ENCODE assay signal across 7 mouse cellular contexts in genomic region chr6:88840791-88841513, GRCm38 (mm10). TPM values are rescaled to one million over a fixed set of nuclear protein-coding genes. Genes with fewer than 3 reads are reported as not detected.
A peak's percentile ranks its signal among the peaks of the same experiment; 100 is the strongest.
DNase-seq lines count a peak whose midpoint lies in the region; ATAC-seq lines count a peak whose summit lies in the region.

No protein-coding gene starts in this region.

- 48% methylated on average over 9 of the region's 9 CpGs for WGBS in lung, embryonic 16.5 days
- 57% methylated on average over 9 of the region's 9 CpGs for WGBS in forebrain, embryonic 12.5 days
- 55% methylated on average over 9 of the region's 9 CpGs for WGBS in limb, embryonic 11.5 days
- 60% methylated on average over 9 of the region's 9 CpGs for WGBS in stomach, embryonic 14.5 days

- peaks cover 16% of the 10 kb centered on the region for H3K36me3 ChIP-seq in lung, embryonic 16.5 days (ENCODE audit: control insufficient read depth, insufficient read depth, low read length)
- peaks cover 36% of the 10 kb centered on the region for H3K36me3 ChIP-seq in forebrain, embryonic 12.5 days (replicated peaks)
- no peaks in the 10 kb centered on the region; the same call in 1 of the 2 replicates for H3K36me3 ChIP-seq in limb, embryonic 11.5 days (ENCODE audit: control insufficient read depth, insufficient read depth, low read length)
- peaks cover 21% of the 10 kb centered on the region for H3K36me3 ChIP-seq in stomach, embryonic 14.5 days (ENCODE audit: control insufficient read depth, insufficient read depth, low read length)

- no peaks in the 10 kb centered on the region for H3K27me3 ChIP-seq in lung, embryonic 16.5 days (ENCODE audit: control insufficient read depth, insufficient read depth, low read depth, low read length)
- 0 out of 2 replicates have a peak, but pooled peaks cover 3% of the 10 kb centered on the region for H3K27me3 ChIP-seq in forebrain, embryonic 12.5 days
- H3K27me3 ChIP-seq in limb, embryonic 11.5 days (ENCODE audit: control insufficient read depth, insufficient read depth, low read length): no peaks in the 10 kb centered on the region
- no peaks in the 10 kb centered on the region for H3K27me3 ChIP-seq in stomach, embryonic 14.5 days (ENCODE audit: control insufficient read depth, insufficient read depth, low read length)

- peak overlapping the region; percentile 94 for H3K9ac ChIP-seq in lung, embryonic 16.5 days (ENCODE audit: low read length)
- H3K9ac ChIP-seq in forebrain, embryonic 12.5 days: peak overlapping the region; percentile 78
- peak overlapping the region; percentile 59 for H3K9ac ChIP-seq in limb, embryonic 11.5 days (ENCODE audit: low read length)
- H3K9ac ChIP-seq in stomach, embryonic 14.5 days (replicated peaks; ENCODE audit: low read depth, low read length): peak overlapping the region; percentile 73

- peak overlapping the region; percentile 95 for H3K4me3 ChIP-seq in lung, embryonic 16.5 days (ENCODE audit: low read length)
- peak overlapping the region; percentile 69 for H3K4me3 ChIP-seq in forebrain, embryonic 12.5 days (replicated peaks)
- peak overlapping the region; percentile 72 for H3K4me3 ChIP-seq in limb, embryonic 11.5 days (ENCODE audit: low read depth, low read length)
- H3K4me3 ChIP-seq in stomach, embryonic 14.5 days (ENCODE audit: low read depth, low read length): peak overlapping the region; percentile 80

- no peak for ATAC-seq in lung, embryonic 16.5 days (ENCODE audit: low read depth)
- ATAC-seq in forebrain, embryonic 12.5 days (ENCODE audit: low FRiP score): no peak
- ATAC-seq in limb, embryonic 11.5 days (ENCODE audit: insufficient number of reproducible peaks, low FRiP score, low TSS enrichment, low read depth): no peak
- no peak for ATAC-seq in stomach, embryonic 14.5 days (ENCODE audit: insufficient number of reproducible peaks, insufficient read depth, low FRiP score, low read depth)

- H3K9me3 ChIP-seq in lung, embryonic 16.5 days (ENCODE audit: control insufficient read depth, low read length): no peaks in the 10 kb centered on the region
- no peaks in the 10 kb centered on the region for H3K9me3 ChIP-seq in forebrain, embryonic 12.5 days
- no peaks in the 10 kb centered on the region for H3K9me3 ChIP-seq in limb, embryonic 11.5 days (ENCODE audit: control insufficient read depth, low read length)
- no peaks in the 10 kb centered on the region for H3K9me3 ChIP-seq in stomach, embryonic 14.5 days (ENCODE audit: control insufficient read depth, low read depth, low read length)

- no peak for DNase-seq in lung, postnatal 36 days
- no peak for DNase-seq in limb, embryonic 11.5 days (ENCODE audit: low spot score)
- DNase-seq in layer of hippocampus, postnatal 36 days: no peak
- DNase-seq in layer of hippocampus, postnatal 25 days (ENCODE audit: extremely low spot score in 1 of 2, low spot score in 1 of 2): no peak

- H3K4me1 ChIP-seq in lung, embryonic 16.5 days (replicated peaks; ENCODE audit: control insufficient read depth, insufficient read depth, low read length): peaks cover 18% of the 10 kb centered on the region
- H3K4me1 ChIP-seq in forebrain, embryonic 12.5 days: peaks cover 23% of the 10 kb centered on the region
- H3K4me1 ChIP-seq in limb, embryonic 11.5 days (ENCODE audit: control insufficient read depth, insufficient read depth, low read length): peaks cover 6% of the 10 kb centered on the region
- H3K4me1 ChIP-seq in stomach, embryonic 14.5 days (ENCODE audit: control insufficient read depth, insufficient read depth, low read length): peaks cover 17% of the 10 kb centered on the region

- peak overlapping the region; percentile 92 for H3K27ac ChIP-seq in lung, embryonic 16.5 days (ENCODE audit: low read length)
- H3K27ac ChIP-seq in forebrain, embryonic 12.5 days: peak overlapping the region; percentile 80
- no peak overlapping the region; the same call in 1 of the 2 replicates for H3K27ac ChIP-seq in limb, embryonic 11.5 days (replicated peaks; ENCODE audit: low read depth, low read length)
- peak overlapping the region; percentile 75 for H3K27ac ChIP-seq in stomach, embryonic 14.5 days (ENCODE audit: low read length)

- H3K4me2 ChIP-seq in lung, embryonic 16.5 days (ENCODE audit: low read depth, low read length): peak overlapping the region; percentile 82
- peak overlapping the region; percentile 86 for H3K4me2 ChIP-seq in forebrain, embryonic 12.5 days
- H3K4me2 ChIP-seq in limb, embryonic 11.5 days (ENCODE audit: low read depth, severe bottlenecking): peak overlapping the region; percentile 74
- peak overlapping the region; percentile 85 for H3K4me2 ChIP-seq in stomach, embryonic 14.5 days (replicated peaks; ENCODE audit: low read depth, low read length)

RNA-seq across cellular contexts. Expression of gene Abtb1, which starts 0.8 kb away (rescaled TPM):
- polyA plus RNA-seq in lung, embryonic 16.5 days (2015; fragmentation: Nextera tagmentation; extraction: Ambion mirVana): 49.5 and 50.4 TPM in 2 replicates
- polyA plus RNA-seq in forebrain, embryonic 12.5 days (2016; fragmentation: Nextera tagmentation; extraction: Ambion mirVana): 23.0 and 23.5 TPM in 2 replicates
- polyA plus RNA-seq in limb, embryonic 11.5 days (2014; fragmentation: Nextera tagmentation; extraction: Ambion mirVana): 19.1 and 19.3 TPM in 2 replicates
- polyA plus RNA-seq in stomach, embryonic 14.5 days (2014; fragmentation: Nextera tagmentation; extraction: Ambion mirVana): 23.4 and 24.1 TPM in 2 replicates
- 10 to 100 TPM; 29.7 to 30.6 TPM for total RNA-seq in layer of hippocampus, postnatal 36 days (2021)
- 10 to 100 TPM; 32.7 to 34.1 TPM for total RNA-seq in layer of hippocampus, postnatal 25 days (2021)

RNA-seq across cellular contexts. Expression of gene Podxl2, which starts 33.9 kb away (rescaled TPM):
- polyA plus RNA-seq in lung, embryonic 16.5 days (2015; fragmentation: Nextera tagmentation; extraction: Ambion mirVana): 27.1 and 35.1 TPM in 2 replicates
- polyA plus RNA-seq in forebrain, embryonic 12.5 days (2016; fragmentation: Nextera tagmentation; extraction: Ambion mirVana): 248 and 258 TPM in 2 replicates
- polyA plus RNA-seq in limb, embryonic 11.5 days (2014; fragmentation: Nextera tagmentation; extraction: Ambion mirVana): 49.3 and 50.2 TPM in 2 replicates
- polyA plus RNA-seq in stomach, embryonic 14.5 days (2014; fragmentation: Nextera tagmentation; extraction: Ambion mirVana): 79.8 and 85.3 TPM in 2 replicates
- 100 to 1,000 TPM; 159 to 169 TPM for total RNA-seq in layer of hippocampus, postnatal 36 days (2021)
- 100 to 1,000 TPM; 178 to 179 TPM for total RNA-seq in layer of hippocampus, postnatal 25 days (2021)

RNA-seq across cellular contexts. Expression of gene Mcm2, which starts 57.6 kb away (rescaled TPM):
- 119 and 125 TPM in 2 replicates for polyA plus RNA-seq in lung, embryonic 16.5 days (2015; fragmentation: Nextera tagmentation; extraction: Ambion mirVana)
- polyA plus RNA-seq in forebrain, embryonic 12.5 days (2016; fragmentation: Nextera tagmentation; extraction: Ambion mirVana): 200 and 211 TPM in 2 replicates
- polyA plus RNA-seq in limb, embryonic 11.5 days (2014; fragmentation: Nextera tagmentation; extraction: Ambion mirVana): 228 and 240 TPM in 2 replicates
- 112 and 114 TPM in 2 replicates for polyA plus RNA-seq in stomach, embryonic 14.5 days (2014; fragmentation: Nextera tagmentation; extraction: Ambion mirVana)
- total RNA-seq in layer of hippocampus, postnatal 36 days (2021): 1 to 10 TPM; 4.5 to 5.1 TPM
- 1 to 10 TPM; 5.5 to 6.6 TPM for total RNA-seq in layer of hippocampus, postnatal 25 days (2021)
